8 mouse cellular contexts compared by ENCODE assay signal in the genomic region with DNA sequence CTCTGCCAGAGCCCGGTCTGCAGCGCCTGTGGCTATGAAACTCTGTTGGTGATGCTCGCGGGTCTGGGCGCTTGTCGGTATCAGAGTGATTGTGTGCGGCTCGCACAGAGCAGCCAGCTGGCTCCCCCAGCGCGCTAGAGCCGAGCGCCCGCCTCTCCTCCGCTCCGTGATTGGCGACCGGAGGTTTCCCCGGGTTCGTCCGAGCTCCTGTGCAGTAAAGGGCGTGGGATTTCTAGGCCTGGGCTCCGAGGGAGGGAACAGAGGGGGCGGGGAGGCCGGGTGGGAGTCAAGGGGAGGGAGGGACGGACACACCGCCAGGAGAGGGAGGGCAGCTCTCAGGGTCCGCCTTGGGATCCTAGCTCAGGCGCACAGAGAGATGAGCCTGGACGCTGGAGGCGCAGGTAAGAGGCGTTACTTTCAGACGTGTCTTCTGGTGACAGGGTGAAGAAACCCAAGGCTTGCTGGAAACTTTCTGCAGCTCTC. TPM values are rescaled to one million over a fixed set of nuclear protein-coding genes. Genes with fewer than 3 reads are reported as not detected.
DNase-seq lines count a peak whose midpoint lies in the region; ATAC-seq and TF ChIP-seq lines count a peak whose summit lies in the region.

A gene (minus strand): TSS at position 86 of the 483 bp plus-strand sequence.

- H3K4me1 ChIP-seq in kidney, postnatal 0 days (replicated peaks; ENCODE audit: insufficient read depth, low read length): no peaks in the 10 kb centered on the region; the same call in 1 of the 2 replicates
- peaks cover 2% of the 10 kb centered on the region; the same call in 1 of the 2 replicates for H3K4me1 ChIP-seq in embryonic fibroblast, embryonic 13.5 days (ENCODE audit: control insufficient read depth, insufficient read depth, low read length)

- peak; percentile 65 for DNase-seq in kidney, postnatal 0 days (ENCODE audit: low spot score)
- DNase-seq in kidney, adult 18-20 months: no peak
- DNase-seq in layer of hippocampus, postnatal 14 days (ENCODE audit: low spot score in 2 of 2): peak; percentile 36 to 57
- peak; percentile 64 for DNase-seq in neural tube, embryonic 10.5 days (ENCODE audit: extremely low spot score, low spot score)
- no peak for DNase-seq in thymus, postnatal 4 days
- no peak for DNase-seq in gastrocnemius, postnatal 14 days

- H3K9ac ChIP-seq in kidney, postnatal 0 days (ENCODE audit: low read depth, low read length): 0 out of 2 replicates have a peak within 1 kb of the TSS, but pooled peaks have one; percentile 42

- H3K27ac ChIP-seq in kidney, postnatal 0 days: no peak within 1 kb of the TSS
- H3K27ac ChIP-seq in embryonic fibroblast, embryonic 13.5 days (ENCODE audit: insufficient read depth, low read length): no peak within 1 kb of the TSS

- ATAC-seq in kidney, postnatal 0 days (replicated peaks; ENCODE audit: low FRiP score, low read depth): peak; percentile 75
- peak; percentile 72 for ATAC-seq in cerebellum, adult (ENCODE audit: insufficient number of reproducible peaks, low FRiP score, low TSS enrichment)

- TF ChIP-seq POLR2A in embryonic fibroblast, embryonic 13.5 days (IDR thresholded peaks at IDR 0.05; ENCODE audit: low read depth, low read length): no peak

- H3K4me2 ChIP-seq in kidney, postnatal 0 days (ENCODE audit: low read length): peak within 1 kb of the TSS; percentile 89

- H3K36me3 ChIP-seq in kidney, postnatal 0 days (ENCODE audit: insufficient read depth, low read length): no peaks in the 10 kb centered on the region

- H3K9me3 ChIP-seq in kidney, postnatal 0 days (replicated peaks; ENCODE audit: low read length): no peaks in the 10 kb centered on the region

- TF ChIP-seq CTCF in kidney, postnatal 0 days (IDR thresholded peaks at IDR 0.05; ENCODE audit: low read depth): no peak
- no peak for TF ChIP-seq CTCF in embryonic fibroblast, embryonic 13.5 days (IDR thresholded peaks at IDR 0.05; ENCODE audit: borderline replicate concordance, insufficient read depth, low read length)

- peak within 1 kb of the TSS; percentile 43 for H3K4me3 ChIP-seq in kidney, postnatal 0 days (replicated peaks; ENCODE audit: low read depth, low read length)
- peak within 1 kb of the TSS; percentile 36 for H3K4me3 ChIP-seq in embryonic fibroblast, embryonic 13.5 days (ENCODE audit: insufficient read depth, low read length)

- intact Hi-C loops in gastrocnemius, postnatal 14 days (cut with DNase I; ENCODE audit: low total_unique reads): no loop called here

- H3K27me3 ChIP-seq in kidney, postnatal 0 days (ENCODE audit: insufficient read depth, low read length): peaks cover 28% of the 10 kb centered on the region

- WGBS in kidney, postnatal 0 days: under 1% methylated on average over 32 of the region's 32 CpGs

RNA-seq across cellular contexts. Expression of the gene that starts here (rescaled TPM):
- polyA plus RNA-seq in kidney, postnatal 0 days (2015; fragmentation: Nextera tagmentation; extraction: Ambion mirVana): 1.6 and 2.0 TPM in 2 replicates
- 0.30 and 0.45 TPM in 2 replicates for polyA plus RNA-seq in embryonic fibroblast, embryonic 13.5 days (2011; ENCODE audit: insufficient read length, low read depth, missing spikeins)
- 1 to 10 TPM; 5.9 to 7.1 TPM for total RNA-seq in layer of hippocampus, postnatal 14 days (2021)
- under 1 TPM; 0.18 to 0.35 TPM for total RNA-seq in gastrocnemius, postnatal 14 days (2021)

Comparison
In these comparisons a context has a peak if more than half of its experiments do, and no peak if none do; other contexts are left out.
1. RNA of the gene that starts here (total RNA-seq): 5.9 to 7.1 TPM in layer of hippocampus, postnatal 14 days; 0.18 to 0.35 TPM in gastrocnemius, postnatal 14 days; every median in the first group is over 4 times any median in the second.
2. DNase-seq: peak in kidney, postnatal 0 days (single experiment), layer of hippocampus, postnatal 14 days (2 of 2) and neural tube, embryonic 10.5 days (single experiment); none in kidney, adult 18-20 months (single experiment), thymus, postnatal 4 days (single experiment) and gastrocnemius, postnatal 14 days (single experiment).